Comparison of ENCODE assay signal across 13 mouse cellular contexts in genomic region chr7:99160995-99161394, GRCm38 (mm10). TPM values are rescaled to one million over a fixed set of nuclear protein-coding genes. Genes with fewer than 3 reads are reported as not detected.
DNase-seq lines count a peak whose midpoint lies in the region; ATAC-seq and TF ChIP-seq lines count a peak whose summit lies in the region.
"Had no signal": no experiment of that assay in that cellular context is flagged by ENCODE, and none has a peak within 500 bp of the region (broad histone marks: within the 10 kb centered on the region; RNA-seq: fewer than 3 reads in every experiment).

No protein-coding gene starts in this region.

- TF ChIP-seq POLR2A in kidney, adult 2 months (IDR thresholded peaks at IDR 0.05; ENCODE audit: low read depth, low read length), result no peak

- peak overlapping the region; percentile 66 for H3K27ac ChIP-seq in gastrocnemius, adult 2 months
- peak overlapping the region; percentile 63 for H3K27ac ChIP-seq in kidney, adult 2 months (ENCODE audit: insufficient read depth, low read depth, low read length)
- H3K27ac ChIP-seq in midbrain, embryonic 11.5 days (ENCODE audit: low read depth, low read length), result no peak overlapping the region
- H3K27ac ChIP-seq in midbrain, embryonic 14.5 days (replicated peaks; ENCODE audit: low read depth, low read length), result no peak overlapping the region
- H3K27ac ChIP-seq in intestine, embryonic 15.5 days, result peak overlapping the region; percentile 66
- H3K27ac ChIP-seq: lung, embryonic 15.5 days; macrophage had no signal

- peaks cover 56% of the 10 kb centered on the region for H3K4me1 ChIP-seq in kidney, adult 2 months (ENCODE audit: control insufficient read depth, insufficient read depth, low read length)
- peaks cover 1% of the 10 kb centered on the region for H3K4me1 ChIP-seq in midbrain, embryonic 11.5 days (ENCODE audit: control insufficient read depth, insufficient read depth, low read length)
- no peaks in the 10 kb centered on the region for H3K4me1 ChIP-seq in midbrain, embryonic 14.5 days (ENCODE audit: control insufficient read depth, insufficient read depth, low read length)
- H3K4me1 ChIP-seq in intestine, embryonic 15.5 days (replicated peaks), result peaks cover 46% of the 10 kb centered on the region

- 57% methylated on average over 7 of the region's 7 CpGs for WGBS in kidney, adult 2 months
- 80% methylated on average over 7 of the region's 7 CpGs for WGBS in midbrain, embryonic 11.5 days
- 76% methylated on average over 7 of the region's 7 CpGs for WGBS in midbrain, embryonic 14.5 days
- WGBS in intestine, embryonic 15.5 days, result 70% methylated on average over 7 of the region's 7 CpGs

- no peak overlapping the region for H3K4me2 ChIP-seq in midbrain, embryonic 11.5 days
- no peak overlapping the region for H3K4me2 ChIP-seq in midbrain, embryonic 14.5 days (ENCODE audit: low read length)
- H3K4me2 ChIP-seq in intestine, embryonic 15.5 days (replicated peaks), result no peak overlapping the region
- H3K4me2 ChIP-seq: lung, embryonic 15.5 days had no signal

- DNase-seq in gastrocnemius, adult 2 months, result no peak
- no peak for DNase-seq in gastrocnemius, adult 18-20 months (ENCODE audit: low spot score)
- no peak for DNase-seq in kidney, adult 2 months
- no peak for DNase-seq in kidney, adult 18-20 months
- no peak for DNase-seq in midbrain, embryonic 11.5 days (ENCODE audit: low spot score, missing footprints)
- no peak for DNase-seq in midbrain, embryonic 14.5 days
- no peak for DNase-seq in cerebellum, adult 18-20 months
- DNase-seq: cerebellum, postnatal 14 days; thymus, postnatal 4 days had no signal

- ATAC-seq in midbrain, embryonic 11.5 days (ENCODE audit: low FRiP score), result peak; percentile 7; the same call in 1 of the 2 replicates
- ATAC-seq in midbrain, embryonic 14.5 days (ENCODE audit: low FRiP score, low TSS enrichment), result no peak
- ATAC-seq in intestine, embryonic 15.5 days, result peak; percentile 7; the same call in 1 of the 2 replicates

- no peak overlapping the region for H3K9ac ChIP-seq in midbrain, embryonic 11.5 days (ENCODE audit: low read length)
- no peak overlapping the region for H3K9ac ChIP-seq in midbrain, embryonic 14.5 days (replicated peaks; ENCODE audit: low read length)
- H3K9ac ChIP-seq in intestine, embryonic 15.5 days, result no peak overlapping the region
- H3K9ac ChIP-seq: lung, embryonic 15.5 days had no signal

- intact Hi-C loops in gastrocnemius, adult 2 months (cut with DNase I), result no loop called here

- H3K9me3 ChIP-seq in midbrain, embryonic 11.5 days (ENCODE audit: control insufficient read depth, low read length), result no peaks in the 10 kb centered on the region
- no peaks in the 10 kb centered on the region for H3K9me3 ChIP-seq in midbrain, embryonic 14.5 days (ENCODE audit: control insufficient read depth, low read length)
- H3K9me3 ChIP-seq in intestine, embryonic 15.5 days, result no peaks in the 10 kb centered on the region
- H3K9me3 ChIP-seq: lung, embryonic 15.5 days had no signal

- no peak overlapping the region for H3K4me3 ChIP-seq in gastrocnemius, adult 2 months
- no peak overlapping the region for H3K4me3 ChIP-seq in kidney, adult 2 months (ENCODE audit: insufficient read depth, low read depth, low read length)
- no peak overlapping the region for H3K4me3 ChIP-seq in midbrain, embryonic 11.5 days (ENCODE audit: low read depth, low read length)
- H3K4me3 ChIP-seq in midbrain, embryonic 14.5 days (replicated peaks; ENCODE audit: low read depth, low read length), result no peak overlapping the region
- H3K4me3 ChIP-seq in intestine, embryonic 15.5 days (replicated peaks), result no peak overlapping the region
- H3K4me3 ChIP-seq: lung, embryonic 15.5 days had no signal

- TF ChIP-seq CTCF in gastrocnemius, adult 2 months (IDR thresholded peaks at IDR 0.05), result no peak
- no peak for TF ChIP-seq CTCF in kidney, adult 2 months (conservative IDR thresholded peaks at IDR 0.05; ENCODE audit: insufficient read depth, insufficient read length, low read depth, low read length)

- no peaks in the 10 kb centered on the region for H3K27me3 ChIP-seq in kidney, adult 2 months (replicated peaks; ENCODE audit: control insufficient read depth, insufficient read depth, low read length)
- no peaks in the 10 kb centered on the region for H3K27me3 ChIP-seq in midbrain, embryonic 11.5 days (ENCODE audit: control insufficient read depth, insufficient read depth, low read length)
- H3K27me3 ChIP-seq in midbrain, embryonic 14.5 days (ENCODE audit: control insufficient read depth, insufficient read depth, low read length), result no peaks in the 10 kb centered on the region
- H3K27me3 ChIP-seq in intestine, embryonic 15.5 days (replicated peaks), result no peaks in the 10 kb centered on the region
- H3K27me3 ChIP-seq: CH12.LX; lung, embryonic 15.5 days had no signal

- no peaks in the 10 kb centered on the region; the same call in 1 of the 2 replicates for H3K36me3 ChIP-seq in kidney, adult 2 months (ENCODE audit: control insufficient read depth, insufficient read depth, low read length)
- no peaks in the 10 kb centered on the region for H3K36me3 ChIP-seq in midbrain, embryonic 11.5 days (ENCODE audit: control insufficient read depth, insufficient read depth, low read length)
- H3K36me3 ChIP-seq in midbrain, embryonic 14.5 days (ENCODE audit: control insufficient read depth, insufficient read depth, low read length), result no peaks in the 10 kb centered on the region
- no peaks in the 10 kb centered on the region for H3K36me3 ChIP-seq in intestine, embryonic 15.5 days
- H3K36me3 ChIP-seq: lung, embryonic 15.5 days had no signal

RNA-seq across cellular contexts. Expression of gene Uvrag, which starts 20.1 kb away (rescaled TPM):
- total RNA-seq in gastrocnemius, adult 2 months (2021), result 1 to 10 TPM; 8.6 to 9.2 TPM
- total RNA-seq in gastrocnemius, adult 18-20 months (2021), result 1 to 10 TPM; 7.0 to 10.0 TPM
- polyA plus RNA-seq in kidney, adult 2 months (2012; rRNA removed), result 8.0 and 17.0 TPM in 2 replicates
- polyA plus RNA-seq in midbrain, embryonic 11.5 days (2014; fragmentation: Nextera tagmentation; extraction: Ambion mirVana), result 10.1 and 11.4 TPM in 2 replicates
- polyA plus RNA-seq in midbrain, embryonic 14.5 days (2014; fragmentation: Nextera tagmentation; extraction: Ambion mirVana), result 16.6 and 21.0 TPM in 2 replicates
- 20.5 and 20.9 TPM in 2 replicates for polyA plus RNA-seq in intestine, embryonic 15.5 days (2015; fragmentation: Nextera tagmentation; extraction: Ambion mirVana)

RNA-seq across cellular contexts. Expression of gene Dgat2, which starts 21.5 kb away (rescaled TPM):
- 10 to 100 TPM; 32.9 to 69.4 TPM for total RNA-seq in gastrocnemius, adult 2 months (2021)
- total RNA-seq in gastrocnemius, adult 18-20 months (2021), result 10 to 100 TPM; 41.9 to 56.0 TPM
- polyA plus RNA-seq in kidney, adult 2 months (2012; rRNA removed), result 286 and 363 TPM in 2 replicates
- polyA plus RNA-seq in midbrain, embryonic 11.5 days (2014; fragmentation: Nextera tagmentation; extraction: Ambion mirVana), result 8.7 and 9.8 TPM in 2 replicates
- polyA plus RNA-seq in midbrain, embryonic 14.5 days (2014; fragmentation: Nextera tagmentation; extraction: Ambion mirVana), result 15.1 and 16.6 TPM in 2 replicates
- 176 and 204 TPM in 2 replicates for polyA plus RNA-seq in intestine, embryonic 15.5 days (2015; fragmentation: Nextera tagmentation; extraction: Ambion mirVana)

Comparison
In these comparisons a context has a peak if more than half of its experiments do, and no peak if none do; other contexts are left out.
1. H3K27ac ChIP-seq: peak in gastrocnemius, adult 2 months (single experiment), kidney, adult 2 months (single experiment) and intestine, embryonic 15.5 days (single experiment); none in midbrain, embryonic 11.5 days (single experiment) and midbrain, embryonic 14.5 days (single experiment).
2. RNA of gene Dgat2, which starts 21.5 kb away (polyA plus RNA-seq): 286 to 363 TPM in kidney, adult 2 months and 176 to 204 TPM in intestine, embryonic 15.5 days; 15.1 to 16.6 TPM in midbrain, embryonic 14.5 days and 8.7 to 9.8 TPM in midbrain, embryonic 11.5 days; every median in the first group is over 10 times any median in the second.